Mouse (Mus musculus) left cerebral cortex, adult 11 months (tissue): Measurements from ENCODE around the gene Scyl3.

Experiments
- DNase-seq: peaks from one replicate; pipeline ENCODE4 v3.0.0; 2022; ENCODE audit warnings: low spot score

Gene Scyl3

GRCm38 (mm10) chr1:163928846-163929245 is at the start of gene Scyl3:
Scyl3 (plus strand) TSS chr1:163929100.
- DNase-seq = no peak

GRCm38 (mm10) chr1:163889629-163890028 is 39.3 kb upstream of the Scyl3 start:
- no peak for DNase-seq

GRCm38 (mm10) chr1:163893294-163893693 is 35.6 kb upstream of the Scyl3 start:
- no peak for DNase-seq

GRCm38 (mm10) chr1:163893774-163894527 is 34.9 kb upstream of the Scyl3 start:
- no peak for DNase-seq

GRCm38 (mm10) chr1:163898291-163898764 is 30.6 kb upstream of the Scyl3 start:
- no peak for DNase-seq

- DNase-seq = no peak
Observed at GRCm38 (mm10) chr1:163899575-163899974, 29.3 kb upstream of the Scyl3 start.

GRCm38 (mm10) chr1:163900168-163900567 is 28.7 kb upstream of the Scyl3 start:
- DNase-seq = no peak

- no peak for DNase-seq
Observed at GRCm38 (mm10) chr1:163903411-163903810, 25.5 kb upstream of the Scyl3 start.

- DNase-seq = no peak
Observed at GRCm38 (mm10) chr1:163907007-163907811, 21.7 kb upstream of the Scyl3 start.

GRCm38 (mm10) chr1:163908389-163908788 is 20.5 kb upstream of the Scyl3 start:
- DNase-seq = no peak

GRCm38 (mm10) chr1:163910343-163910742 is 18.6 kb upstream of the Scyl3 start:
- DNase-seq = peak; percentile 32

- no peak for DNase-seq
Observed at GRCm38 (mm10) chr1:163910785-163911184, 18.1 kb upstream of the Scyl3 start.

- no peak for DNase-seq
Observed at GRCm38 (mm10) chr1:163911981-163912380, 16.9 kb upstream of the Scyl3 start.

- DNase-seq = no peak
Observed at GRCm38 (mm10) chr1:163917349-163918160, 11.3 kb upstream of the Scyl3 start.

GRCm38 (mm10) chr1:163924093-163924492 is 4.8 kb upstream of the Scyl3 start:
- no peak for DNase-seq

GRCm38 (mm10) chr1:163929636-163930457 is 947 bp downstream of the Scyl3 start:
- DNase-seq = peak; percentile 83

GRCm38 (mm10) chr1:163930458-163930794 is 1.5 kb downstream of the Scyl3 start:
- no peak for DNase-seq

GRCm38 (mm10) chr1:163931801-163932200 is 2.9 kb downstream of the Scyl3 start:
- DNase-seq = no peak

- no peak for DNase-seq
Observed at GRCm38 (mm10) chr1:163934591-163934990, 5.7 kb downstream of the Scyl3 start.

GRCm38 (mm10) chr1:163942056-163942455 is 13.2 kb downstream of the Scyl3 start:
- no peak for DNase-seq

GRCm38 (mm10) chr1:163953396-163953795 is 24.5 kb downstream of the Scyl3 start:
- DNase-seq = no peak
